Mouse (Mus musculus) E14TG2a.4 (cell line): ENCODE data around the gene Meltf.

Experiments
- H3K27me3 ChIP-seq: 2 replicates; pipeline ENCODE4 v1.6.1; 2014; ENCODE audit warnings: low read length, control low read depth; ENCODE audit not compliant: insufficient read depth
- H3K36me3 ChIP-seq: 2 replicates; pipeline ENCODE4 v1.6.1; 2014; ENCODE audit warnings: low read length, control low read depth; ENCODE audit not compliant: insufficient read depth
- H3K4me1 ChIP-seq: replicated peaks from 2 replicates; pipeline ENCODE4 v1.6.1; 2014; ENCODE audit warnings: low read depth, low read length, control low read depth
- H3K4me3 ChIP-seq: replicated peaks from 2 replicates; pipeline ENCODE4 v1.5.1; 2014; ENCODE audit warnings: mild to moderate bottlenecking, low read length
- H3K9me3 ChIP-seq: 2 replicates; pipeline ENCODE4 v1.6.1; 2014; ENCODE audit warnings: low read length, control low read depth
- CTCF ChIP-seq: conservative IDR thresholded peaks from 2 replicates; pipeline ENCODE4 v1.5.1; 2014; ENCODE audit warnings: low read length
- NANOG ChIP-seq: IDR thresholded peaks from 2 replicates; pipeline ENCODE4 v1.6.1; 2014; ENCODE audit warnings: borderline replicate concordance, low read length, mixed read lengths
- POU5F1 ChIP-seq: IDR thresholded peaks from 2 replicates; pipeline ENCODE4 v1.6.1; 2014; ENCODE audit warnings: low read length, borderline replicate concordance

Meltf gene

DNA sequence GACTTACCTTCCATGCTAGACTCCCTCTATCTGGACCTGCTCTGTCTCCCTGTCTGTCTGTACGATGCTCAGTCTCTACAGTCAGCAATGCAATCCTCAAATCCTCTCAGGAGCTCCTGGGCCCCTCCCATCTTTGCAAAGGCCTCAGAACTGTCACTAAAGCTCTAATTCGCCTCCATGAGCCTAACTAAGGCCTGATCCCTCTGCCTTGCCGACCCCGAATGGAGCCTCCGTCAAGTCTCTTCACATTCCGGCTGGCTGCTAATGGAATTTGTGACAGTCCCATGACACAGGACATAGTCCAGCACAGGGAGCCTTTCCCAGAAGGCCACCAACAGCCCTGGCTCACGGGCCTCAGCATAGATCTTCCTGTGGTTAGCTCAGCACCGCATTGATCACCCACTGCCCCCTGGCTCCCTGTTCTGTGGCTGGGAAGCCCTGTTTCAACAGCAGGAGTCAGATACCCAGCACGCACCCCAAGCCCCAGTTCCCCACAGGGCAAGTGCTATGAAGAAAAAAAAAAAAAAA lies 3.8 kb downstream of the Meltf start:
- TF ChIP-seq POU5F1 (no peak), CTCF (no peak), NANOG (no peak)
- Histone ChIP-seq H3K9me3 (no peaks in the 10 kb centered on the region), H3K36me3 (no peaks in the 10 kb centered on the region), H3K4me3 (peak overlapping the region; percentile 37; the same call in 1 of the 2 replicates), H3K27me3 (peaks cover 76% of the 10 kb centered on the region), H3K4me1 (peaks cover 63% of the 10 kb centered on the region)

DNA sequence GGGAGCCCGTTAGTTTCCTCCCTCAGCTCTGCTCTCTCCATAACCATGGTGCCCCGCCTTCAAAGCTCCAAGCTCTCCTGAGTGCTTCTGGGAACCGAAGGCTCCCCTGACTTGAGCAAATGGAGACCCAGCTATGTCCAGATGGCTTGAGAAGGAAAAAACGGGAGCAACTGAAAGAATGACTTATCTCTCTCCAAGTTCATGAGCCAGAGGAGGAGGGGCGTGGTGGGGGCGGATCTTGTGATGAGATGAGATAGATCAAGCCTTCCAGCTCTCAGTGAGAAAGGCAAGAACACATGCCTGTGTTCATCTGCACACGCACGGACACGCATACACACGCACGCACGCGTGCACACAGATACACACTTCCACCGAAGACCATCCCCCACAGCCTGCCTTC lies 4.7 kb downstream of the Meltf start:
- no peak for TF ChIP-seq NANOG
- no peak for TF ChIP-seq CTCF
- TF ChIP-seq POU5F1 = no peak
- peaks cover 71% of the 10 kb centered on the region for H3K4me1 ChIP-seq
- peak overlapping the region; percentile 37 for H3K4me3 ChIP-seq
- no peaks in the 10 kb centered on the region for H3K36me3 ChIP-seq
- H3K27me3 ChIP-seq = peaks cover 85% of the 10 kb centered on the region
- no peaks in the 10 kb centered on the region for H3K9me3 ChIP-seq

DNA sequence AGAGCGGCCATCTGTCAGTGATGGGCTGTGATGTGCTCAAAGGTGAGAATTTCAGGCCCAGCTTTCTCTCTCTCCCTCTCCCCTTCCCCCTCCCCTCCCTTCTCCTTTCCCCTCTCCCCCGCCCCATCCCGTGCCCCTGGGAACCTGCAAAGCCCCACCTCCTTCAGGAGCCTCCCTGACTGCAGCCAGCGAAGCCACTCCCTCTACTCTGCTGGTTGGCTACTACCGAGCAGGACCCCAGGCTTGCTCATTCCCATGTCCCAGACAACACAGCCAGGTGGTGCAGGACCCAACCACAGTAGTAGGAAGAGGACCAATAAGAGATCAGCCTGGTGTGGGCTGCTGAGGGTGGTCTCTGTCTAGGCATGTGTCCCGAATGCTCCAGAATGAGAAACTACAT lies 5.3 kb downstream of the Meltf start:
- Histone ChIP-seq H3K4me1 (peaks cover 74% of the 10 kb centered on the region), H3K27me3 (peaks cover 89% of the 10 kb centered on the region), H3K9me3 (no peaks in the 10 kb centered on the region)

DNA sequence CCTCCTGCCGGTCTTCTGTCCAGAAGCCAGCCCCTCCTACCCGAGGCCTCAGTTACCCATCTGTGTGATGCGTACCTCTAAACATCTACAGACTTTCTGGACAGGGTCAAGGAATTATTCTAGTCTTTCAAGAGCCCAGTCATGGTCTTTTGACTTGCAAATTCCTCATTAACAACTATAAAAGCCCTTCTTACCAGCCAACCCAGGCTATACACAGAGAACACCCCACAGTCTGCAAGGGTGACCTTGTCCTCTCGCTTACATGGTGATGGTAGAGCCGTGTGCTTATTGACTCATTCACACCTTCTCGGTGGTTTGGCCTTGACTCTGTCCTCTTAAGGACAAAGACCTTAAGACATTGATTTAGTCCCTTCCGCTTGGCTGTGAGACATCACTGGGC lies 12.3 kb downstream of the Meltf start:
- Histone ChIP-seq H3K4me3 (peak overlapping the region; percentile 66; the same call in 1 of the 2 replicates), H3K36me3 (no peaks in the 10 kb centered on the region), H3K9me3 (no peaks in the 10 kb centered on the region), H3K4me1 (peaks cover 100% of the 10 kb centered on the region), H3K27me3 (peaks cover 66% of the 10 kb centered on the region)
- no peak for TF ChIP-seq CTCF
- TF ChIP-seq NANOG = peak; percentile 91
- peak; percentile 61; the same call in 1 of the 2 replicates for TF ChIP-seq POU5F1

More for the DNA sequence above, 5.3 kb downstream of the Meltf start:
- Histone ChIP-seq H3K36me3 (no peaks in the 10 kb centered on the region), H3K4me3 (peak overlapping the region; percentile 62)
- TF ChIP-seq NANOG (no peak), POU5F1 (no peak), CTCF (no peak)

DNA sequence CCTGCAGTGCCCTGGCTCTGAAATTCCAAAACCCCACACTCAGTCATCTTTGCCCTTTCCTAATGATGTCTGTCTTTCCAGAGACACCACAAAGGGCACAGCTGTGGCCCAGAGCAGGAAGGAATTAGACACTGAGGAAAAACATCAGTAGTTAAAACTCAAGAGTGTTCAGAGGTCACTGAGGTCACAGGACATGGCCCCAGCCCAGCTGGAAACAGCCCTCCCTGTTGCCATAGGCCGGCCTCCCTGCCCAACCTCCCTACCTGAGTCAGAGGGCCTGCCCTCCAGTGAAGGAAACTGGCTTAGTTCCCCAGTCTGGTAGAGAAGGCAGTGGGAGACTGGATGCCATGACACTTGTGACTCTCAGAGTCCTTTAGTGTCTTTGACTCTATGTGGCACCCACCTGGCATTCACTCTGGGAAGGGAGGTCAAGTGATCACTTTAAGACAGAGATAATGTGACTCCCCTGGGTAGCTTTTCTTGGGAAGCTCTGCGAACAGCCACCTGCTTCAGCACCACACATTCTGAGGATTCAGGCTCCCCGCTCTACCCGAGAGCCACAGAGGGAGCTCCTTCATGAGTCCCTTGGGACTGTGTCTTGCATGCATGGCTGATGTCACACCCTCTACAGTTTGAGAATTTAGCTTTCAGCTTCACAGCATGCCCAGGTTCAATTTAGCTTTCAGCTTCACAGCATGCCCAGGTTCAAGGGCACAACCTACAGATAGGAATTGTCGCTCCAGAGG lies 15.0 kb downstream of the Meltf start:
- H3K9me3 ChIP-seq = no peaks in the 10 kb centered on the region
- H3K4me1 ChIP-seq = peaks cover 100% of the 10 kb centered on the region
- H3K36me3 ChIP-seq = no peaks in the 10 kb centered on the region

DNA sequence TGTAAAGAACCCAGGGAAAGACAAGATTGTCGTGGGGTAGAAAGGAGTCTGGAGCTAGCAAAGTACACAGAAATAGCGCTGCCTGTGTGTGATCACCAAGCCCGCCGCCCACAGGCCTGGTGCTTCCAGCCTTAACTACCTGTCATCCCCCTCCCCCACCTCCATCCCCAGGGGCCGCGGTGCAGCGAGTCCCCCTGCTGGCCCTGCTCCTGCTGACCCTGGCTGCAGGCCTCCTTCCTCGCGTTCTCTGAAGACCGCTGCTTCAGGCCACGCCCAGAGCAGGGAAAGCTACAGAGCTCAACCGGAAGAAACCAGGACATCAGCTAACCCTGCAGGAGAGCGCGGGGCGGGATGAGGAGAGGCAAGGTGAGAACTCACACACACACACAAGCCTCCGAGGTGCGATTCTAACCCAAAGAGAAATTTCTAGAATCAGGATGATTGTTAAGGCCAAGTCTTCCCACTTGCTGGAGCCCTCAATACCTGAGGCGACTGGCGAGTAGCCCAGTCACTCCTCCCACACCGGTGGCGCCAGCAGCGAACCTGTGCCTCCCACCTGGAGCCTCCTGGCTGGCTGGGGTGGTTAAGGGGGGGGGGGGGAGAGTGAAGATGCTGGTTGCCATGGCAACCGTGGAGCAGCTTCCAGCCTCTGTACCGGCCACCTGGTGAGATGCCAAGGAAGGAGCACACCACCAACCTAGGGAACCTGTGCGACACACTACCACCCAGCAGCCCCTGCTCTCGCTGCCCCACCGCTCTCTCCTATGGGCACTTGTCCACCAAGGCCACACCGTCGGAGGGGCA lies 18.6 kb downstream of the Meltf start:
- H3K27me3 ChIP-seq = peaks cover 31% of the 10 kb centered on the region
- peaks cover 83% of the 10 kb centered on the region for H3K4me1 ChIP-seq

More for the DNA sequence above, 15.0 kb downstream of the Meltf start:
- H3K4me3 ChIP-seq = no peak overlapping the region
- TF ChIP-seq NANOG (peak; percentile 49; the same call in 1 of the 2 replicates), CTCF (no peak), POU5F1 (no peak)
- H3K27me3 ChIP-seq = peaks cover 55% of the 10 kb centered on the region

DNA sequence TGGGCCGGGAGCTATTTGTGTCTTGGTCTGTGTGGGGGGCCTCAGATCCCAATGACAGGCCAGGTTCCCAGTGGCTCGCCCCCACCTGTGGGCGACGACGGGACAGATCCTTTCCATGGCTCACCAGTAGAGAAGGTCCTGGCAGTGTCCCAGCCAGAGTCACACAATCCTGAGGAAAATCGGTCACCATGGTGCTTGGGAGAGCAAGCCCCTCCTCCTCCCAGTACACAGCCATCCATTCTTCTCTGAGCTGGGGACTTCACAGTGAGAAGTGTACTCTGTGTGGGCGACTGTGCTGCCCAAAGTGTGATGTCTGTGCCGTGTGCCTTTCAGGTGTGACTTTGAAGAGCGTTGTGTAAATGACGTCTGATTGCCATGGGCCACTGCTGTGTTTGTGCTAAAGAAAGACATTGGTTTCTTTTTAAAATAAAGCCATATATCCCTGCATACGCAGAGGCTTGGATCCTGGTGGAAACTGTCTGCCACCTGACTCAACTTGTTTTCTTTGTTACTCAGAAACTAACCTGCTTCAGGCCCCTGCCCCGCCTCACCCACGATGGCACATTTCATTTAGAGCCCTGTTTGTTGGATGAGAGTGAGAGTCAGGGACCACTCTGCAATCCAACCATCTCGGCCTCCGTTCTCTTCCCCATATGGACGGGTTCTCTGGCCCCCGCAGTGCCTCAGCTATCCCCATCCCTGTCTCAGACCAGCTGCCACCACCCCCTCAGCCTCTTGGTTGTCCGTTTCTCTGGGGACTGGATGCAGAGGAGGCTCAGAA lies 20.1 kb downstream of the Meltf start:
- Histone ChIP-seq H3K4me3 (no peak overlapping the region), H3K4me1 (peaks cover 76% of the 10 kb centered on the region), H3K27me3 (peaks cover 27% of the 10 kb centered on the region), H3K36me3 (no peaks in the 10 kb centered on the region), H3K9me3 (no peaks in the 10 kb centered on the region)
- TF ChIP-seq NANOG (no peak), POU5F1 (no peak), CTCF (no peak)

More for the DNA sequence above, 18.6 kb downstream of the Meltf start:
- TF ChIP-seq CTCF = no peak
- TF ChIP-seq NANOG = no peak
- no peak for TF ChIP-seq POU5F1
- H3K4me3 ChIP-seq = peak overlapping the region; percentile 48
- no peaks in the 10 kb centered on the region for H3K9me3 ChIP-seq
- no peaks in the 10 kb centered on the region for H3K36me3 ChIP-seq
